Mouse (Mus musculus): Measurements from ENCODE around the gene Lhx5.

GRCm38 (mm10) chr5:120472770-120473169, 41.3 kb downstream of the Lhx5 start, which contains the start of gene Sdsl:
- no peak for TF ChIP-seq CTCF (IDR thresholded peaks at IDR 0.05; ENCODE audit: control insufficient read depth, insufficient read depth, low read length)
- TF ChIP-seq POLR2A (IDR thresholded peaks at IDR 0.05; ENCODE audit: borderline replicate concordance, control insufficient read depth, low read depth, low read length) = no peak
